Mouse (Mus musculus): ENCODE measurements at regions not wholly inside any gene's neighbourhood (a gene's known extent, or its start where the extent isn't known, plus 50 kb on each side); places are given as distances from the start of the nearest gene placed in this dataset.

GRCm38 (mm10) chr3:52528521-52528920 lies 260.4 kb downstream of the Foxo1 start:
- TF ChIP-seq FLI1 (IDR thresholded peaks at IDR 0.05; ENCODE audit: low read length) (no peak), GATA1 (IDR thresholded peaks at IDR 0.05; ENCODE audit: borderline replicate concordance, low read length) (no peak)

Measured in megakaryocyte, embryonic 14.5 days (primary cell).